Mouse (Mus musculus) olfactory bulb, adult 2 months (tissue): ENCODE data around the gene Rcan1.

ENCODE experiments used
- CTCF ChIP-seq: fragments of 200-500 bp; IDR thresholded peaks from 2 replicates; pipeline ENCODE4 v1.5.1; 2012; ENCODE audit warnings: low read depth, mild to moderate bottlenecking, low read length, moderate library complexity; ENCODE audit not compliant: insufficient read depth
- POLR2A ChIP-seq: fragments of 200-500 bp; IDR thresholded peaks from 2 replicates; pipeline ENCODE4 v1.6.1; 2012; ENCODE audit warnings: mild to moderate bottlenecking, low read depth, low read length, moderate library complexity; ENCODE audit not compliant: insufficient read depth

DNA sequence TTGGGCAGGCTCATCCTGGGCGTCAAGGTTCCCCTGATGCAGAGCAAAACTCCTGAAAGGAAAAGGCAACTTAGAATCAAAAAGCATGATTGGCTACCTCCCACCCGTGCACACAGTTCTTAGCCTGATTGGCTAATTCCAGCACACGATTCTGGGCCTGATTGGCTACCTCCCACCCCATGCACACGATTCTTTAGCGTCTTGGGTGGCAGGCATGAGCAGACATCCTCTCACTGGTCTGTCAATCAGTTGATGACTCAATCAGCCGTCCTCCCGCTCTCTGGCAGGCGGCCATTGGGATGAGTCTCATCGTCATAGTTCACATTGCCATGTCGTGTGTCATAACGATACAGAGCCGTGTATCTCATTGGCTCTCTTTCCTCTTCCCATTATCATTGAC, 121.7 kb downstream of the Rcan1 start:
- no peak for TF ChIP-seq CTCF
- TF ChIP-seq POLR2A = no peak
